Mouse (Mus musculus) B cell, adult 2 months (primary cell): ENCODE data around the gene Eif2s3x.
A peak's percentile ranks its signal among the peaks of the same experiment; 100 is the strongest.

Experiments
- DNase-seq, 2 experiments: peaks; one replicate each; pipeline ENCODE4 v3.0.0; 2022

Gene Eif2s3x

DNA sequence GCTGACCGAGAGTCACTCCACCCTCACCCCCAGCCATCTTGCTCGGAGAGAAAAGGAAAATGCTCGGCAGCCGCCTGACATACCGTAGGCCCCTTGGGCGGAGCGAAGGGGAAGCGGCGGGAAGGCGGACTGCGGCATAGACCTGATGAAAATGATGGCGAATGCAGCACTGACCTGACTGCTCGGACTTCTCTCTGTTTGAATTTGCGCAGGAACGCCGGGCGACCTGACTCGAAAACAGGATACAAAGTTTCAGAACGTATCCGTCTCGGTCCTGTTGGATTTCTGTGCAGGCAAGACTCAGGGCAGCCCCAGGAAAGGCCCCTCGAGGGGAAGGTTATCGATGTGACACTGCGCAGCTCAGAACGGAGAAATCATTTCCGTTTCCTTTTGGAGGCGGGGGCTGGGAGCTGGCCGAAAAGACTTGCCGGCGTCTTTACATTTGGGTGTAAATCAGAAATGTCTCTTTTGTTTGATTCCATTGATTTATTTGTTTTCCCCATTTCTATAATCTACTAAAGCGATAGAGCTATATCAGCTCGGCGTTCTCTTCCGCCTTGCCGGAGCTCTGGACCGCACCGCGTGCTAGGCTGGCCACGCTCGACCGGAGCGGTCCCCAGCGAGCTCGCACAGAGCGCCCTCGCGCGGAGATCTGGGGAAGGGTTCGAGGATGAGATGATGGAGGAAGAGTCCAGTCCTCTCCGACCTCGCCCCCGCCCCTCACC, at the start of gene Eif2s3x:
Gene Eif2s3x, minus strand, starts transcription at position 266 of the 725 bp plus-strand sequence.
- DNase-seq, result peak; percentile 86 to 94

DNA sequence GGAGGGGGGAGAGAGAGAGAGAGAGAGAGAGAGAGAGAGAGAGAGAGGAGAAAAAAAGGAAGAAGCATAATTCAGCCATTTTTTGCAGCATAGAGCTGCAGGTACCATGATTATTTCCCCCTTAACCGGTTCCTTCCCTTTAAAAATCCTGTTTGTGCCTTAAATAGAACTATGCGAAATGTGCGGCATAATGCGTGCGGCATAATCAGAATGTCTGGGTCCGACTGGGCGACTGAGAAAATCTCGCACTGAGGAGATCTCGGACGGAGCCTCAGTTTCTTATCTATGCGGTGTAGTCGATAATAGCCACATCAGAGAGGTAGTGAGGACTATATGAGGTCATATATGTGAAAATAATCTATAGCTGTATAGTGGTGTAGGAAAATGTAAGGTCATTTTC, 22.9 kb upstream of the Eif2s3x start:
- DNase-seq, result peak in 1 of 2 experiments; percentile 4

DNA sequence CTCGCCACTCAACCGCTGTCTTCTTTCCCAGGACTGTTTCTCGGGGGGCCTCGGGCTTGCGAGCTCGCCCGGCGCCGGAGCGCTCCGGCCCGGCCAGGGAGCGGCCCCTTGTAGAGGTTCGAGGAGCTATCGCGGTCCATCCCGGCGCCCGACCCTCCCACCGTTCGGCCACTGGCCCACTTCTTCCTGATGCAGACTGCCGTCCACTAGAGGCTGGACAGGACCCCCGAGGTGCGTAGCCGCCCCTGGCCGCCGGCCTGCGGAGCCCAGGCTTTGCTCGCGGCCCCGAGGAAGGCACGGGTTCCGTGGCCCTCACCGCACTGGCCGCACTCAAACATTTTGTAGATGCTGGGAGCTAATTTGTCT, 22.5 kb upstream of the Eif2s3x start:
- DNase-seq, result peak; percentile 30 to 39

DNA sequence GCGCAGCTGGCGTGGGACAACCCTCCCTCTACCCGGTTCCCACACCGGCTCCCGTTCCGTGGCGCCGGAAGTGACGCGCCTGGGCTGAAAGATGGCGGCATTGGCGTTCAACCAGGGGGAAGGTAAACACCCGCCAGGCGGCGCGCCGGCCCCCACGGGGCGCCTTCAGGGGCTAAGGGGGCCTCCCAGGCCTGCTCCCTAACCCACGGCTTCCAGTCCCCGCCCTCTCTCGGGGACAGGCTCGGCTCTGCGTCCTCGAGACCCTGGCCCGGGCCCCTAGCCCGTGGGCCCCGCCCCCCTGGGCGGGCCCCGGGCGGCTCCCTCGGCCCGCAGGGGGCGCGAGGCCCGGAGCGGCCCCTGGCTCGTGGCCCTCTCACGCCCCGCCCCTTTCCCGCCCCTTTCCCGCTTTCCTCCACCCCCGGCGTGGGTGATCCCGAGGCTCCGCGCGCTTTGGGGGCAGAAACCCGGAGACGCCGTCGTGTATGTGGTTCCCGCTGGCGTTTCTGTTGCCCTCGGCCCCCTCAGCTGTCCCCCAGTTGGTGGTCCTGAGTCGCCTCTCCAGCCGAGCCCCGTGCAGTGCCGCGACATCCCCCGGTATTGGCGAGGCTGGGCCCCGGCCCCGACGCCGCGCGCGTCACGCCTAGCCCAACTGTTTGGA, 22.0 kb upstream of the Eif2s3x start, which contains the start of gene Klhl15:
Gene Klhl15, plus strand, starts transcription at position 68 of the 658 bp plus-strand sequence.
- DNase-seq, result peak; percentile 88

DNA sequence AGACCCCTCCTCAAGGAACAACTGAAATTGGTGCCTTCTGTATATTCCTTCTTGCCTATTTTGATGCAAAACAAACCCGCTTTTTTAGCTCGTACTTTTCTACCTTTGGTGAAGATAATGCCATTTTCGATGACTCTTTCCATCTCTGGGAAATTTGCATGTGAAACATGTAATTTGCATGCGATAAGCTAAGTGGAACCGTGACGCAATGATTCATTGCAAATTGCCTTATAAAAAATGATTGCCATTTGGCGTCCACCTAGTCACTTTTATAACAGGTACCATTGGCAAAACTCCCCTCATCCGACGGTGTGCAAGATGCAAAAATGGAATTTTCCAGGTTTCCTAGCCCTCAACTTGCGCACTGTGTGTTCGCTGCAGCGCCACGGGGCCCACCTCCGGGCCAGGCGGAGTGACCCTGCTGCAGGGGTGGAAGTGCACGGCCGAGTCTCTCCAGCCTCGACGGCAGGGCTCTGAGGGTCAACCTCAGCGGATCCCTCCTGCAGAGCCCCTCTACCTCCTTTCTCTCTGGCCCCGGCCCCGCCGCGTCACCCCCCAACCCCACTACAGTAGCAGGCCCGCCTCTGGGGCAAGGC, 21.4 kb upstream of the Eif2s3x start:
- no peak for DNase-seq

DNA sequence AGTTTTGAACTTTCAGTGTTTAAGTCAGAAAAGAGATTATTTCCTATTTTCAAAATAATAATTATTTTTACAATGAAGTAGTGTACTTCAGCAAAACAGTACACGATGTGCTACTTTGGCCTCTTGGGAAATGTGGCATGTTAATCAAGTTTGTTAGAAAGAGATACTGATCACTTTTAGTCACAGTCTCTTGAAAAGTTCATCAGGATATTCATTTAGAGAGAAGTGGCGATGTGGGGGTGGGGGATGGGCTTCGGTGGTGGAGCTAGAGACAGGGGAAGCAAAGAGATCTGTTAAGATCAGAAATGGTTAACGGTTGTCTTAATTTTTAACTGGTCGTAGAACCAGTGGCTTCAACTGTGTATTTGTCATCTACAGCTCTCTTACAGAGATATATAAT, 20.8 kb upstream of the Eif2s3x start:
- peak; percentile 39 to 66 for DNase-seq

DNA sequence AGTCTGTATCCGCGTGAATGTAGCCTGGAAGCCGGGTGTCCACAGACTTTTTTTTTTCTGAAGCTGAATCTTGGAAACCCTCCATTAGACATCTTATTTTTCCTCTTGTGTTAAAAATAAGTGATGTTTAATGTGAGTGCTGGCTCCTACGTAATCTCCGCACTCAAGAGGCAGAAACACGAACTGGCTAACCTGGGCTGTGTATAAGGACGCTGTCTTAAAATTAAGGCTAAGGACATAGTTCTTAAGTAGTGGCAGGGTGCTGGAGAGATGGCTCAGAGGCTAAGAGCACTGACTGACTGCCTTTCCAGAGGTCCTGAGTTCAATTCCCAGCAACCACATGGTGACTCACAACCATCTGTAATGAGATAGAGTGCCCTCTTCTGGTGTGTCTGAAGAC, 722 bp upstream of the Eif2s3x start:
- peak in 1 of 2 experiments; percentile 46 for DNase-seq

DNA sequence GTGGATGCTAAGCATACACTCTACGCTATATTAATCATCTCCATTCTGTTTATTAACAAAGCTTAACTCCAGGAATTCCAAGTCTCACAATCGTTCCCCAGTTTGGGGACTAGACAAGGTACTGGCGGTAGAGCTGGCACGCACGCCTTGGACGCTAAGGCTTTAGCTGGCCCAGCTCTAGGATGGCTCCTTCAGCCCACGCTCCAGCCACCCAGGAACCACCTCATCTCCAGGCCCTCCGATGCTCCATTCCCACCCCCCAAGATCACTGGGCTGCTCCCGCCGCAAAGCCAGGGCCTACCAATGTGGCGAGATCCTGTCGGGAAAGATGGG, 432 bp downstream of the Eif2s3x start:
- DNase-seq, result no peak

DNA sequence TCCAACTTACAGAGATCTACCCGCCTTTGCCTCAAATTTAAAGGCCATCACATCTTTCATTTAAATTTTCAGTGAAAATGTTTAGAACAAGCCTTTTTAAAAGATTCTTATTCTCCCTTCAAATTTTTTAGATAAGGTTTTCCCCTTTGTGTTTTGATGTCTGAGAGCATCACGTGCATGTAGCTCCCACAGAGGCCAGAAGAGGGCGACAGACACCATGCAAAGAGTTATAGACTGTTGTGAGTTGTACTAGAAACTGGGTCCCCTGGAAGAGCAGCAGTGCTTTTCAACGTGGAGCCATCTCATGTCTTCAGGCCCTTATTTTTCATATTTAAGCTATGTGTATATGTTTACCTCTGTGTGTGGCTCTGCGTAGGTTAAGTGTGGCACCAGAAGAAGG, 14.9 kb downstream of the Eif2s3x start:
- DNase-seq, result peak; percentile 66 to 86

DNA sequence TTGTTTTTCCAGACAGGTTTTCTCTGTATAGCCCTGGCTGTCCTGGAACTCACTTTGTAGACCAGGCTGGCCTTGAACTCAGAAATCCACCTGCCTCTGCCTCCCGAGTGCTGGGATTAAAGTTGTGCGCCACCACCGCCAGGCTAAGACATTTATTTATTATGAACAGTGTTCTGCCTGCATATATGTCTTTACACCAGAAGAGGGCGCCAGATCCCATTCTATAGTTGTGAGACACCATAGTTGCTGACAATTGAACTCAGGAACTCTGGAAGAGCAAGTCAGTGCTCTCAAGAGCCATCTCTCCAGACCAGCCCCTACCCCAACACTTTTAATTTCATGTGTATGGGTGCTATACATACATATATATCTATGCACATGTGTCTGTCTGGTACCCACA, 18.8 kb downstream of the Eif2s3x start:
- peak; percentile 66 to 68 for DNase-seq

DNA sequence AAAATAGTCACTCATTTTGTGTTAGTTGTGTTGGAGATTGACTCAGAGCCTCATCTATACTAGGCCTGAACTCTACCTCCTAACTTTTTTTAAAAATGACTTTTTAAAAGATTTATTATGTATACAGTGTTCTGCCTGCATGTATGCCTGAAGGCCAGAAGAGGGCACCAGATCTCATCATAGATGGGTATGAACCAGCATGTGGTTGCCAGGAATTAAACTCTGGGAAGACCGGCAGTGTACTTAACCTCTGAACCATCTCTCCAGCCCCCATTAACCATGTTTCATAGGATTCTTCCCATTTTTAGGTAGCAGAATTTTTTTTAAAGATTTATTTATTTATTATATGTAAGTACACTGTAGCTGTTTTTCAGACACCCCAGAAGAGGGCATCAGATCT, 27.5 kb downstream of the Eif2s3x start:
- peak in 1 of 2 experiments; percentile 17 for DNase-seq

DNA sequence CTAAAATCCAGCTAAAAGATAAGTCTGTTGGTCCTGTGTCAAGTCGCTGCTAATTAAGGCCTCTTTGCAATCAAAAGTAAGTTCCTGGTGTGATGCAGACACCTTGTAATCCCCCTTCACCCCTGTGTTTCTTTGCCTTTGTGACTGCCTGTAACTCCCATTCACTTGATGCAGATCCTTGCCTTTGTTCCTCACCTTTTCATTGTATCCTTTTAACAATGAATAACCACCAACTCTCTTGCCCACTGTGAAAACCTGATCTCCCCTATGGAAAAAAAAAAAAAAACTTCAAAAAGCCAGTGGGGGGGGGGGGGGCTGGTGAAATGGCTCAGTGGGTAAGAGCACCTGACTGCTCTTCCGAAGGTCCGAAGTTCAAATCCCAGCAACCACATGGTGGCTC, 28.8 kb downstream of the Eif2s3x start:
- no peak for DNase-seq

DNA sequence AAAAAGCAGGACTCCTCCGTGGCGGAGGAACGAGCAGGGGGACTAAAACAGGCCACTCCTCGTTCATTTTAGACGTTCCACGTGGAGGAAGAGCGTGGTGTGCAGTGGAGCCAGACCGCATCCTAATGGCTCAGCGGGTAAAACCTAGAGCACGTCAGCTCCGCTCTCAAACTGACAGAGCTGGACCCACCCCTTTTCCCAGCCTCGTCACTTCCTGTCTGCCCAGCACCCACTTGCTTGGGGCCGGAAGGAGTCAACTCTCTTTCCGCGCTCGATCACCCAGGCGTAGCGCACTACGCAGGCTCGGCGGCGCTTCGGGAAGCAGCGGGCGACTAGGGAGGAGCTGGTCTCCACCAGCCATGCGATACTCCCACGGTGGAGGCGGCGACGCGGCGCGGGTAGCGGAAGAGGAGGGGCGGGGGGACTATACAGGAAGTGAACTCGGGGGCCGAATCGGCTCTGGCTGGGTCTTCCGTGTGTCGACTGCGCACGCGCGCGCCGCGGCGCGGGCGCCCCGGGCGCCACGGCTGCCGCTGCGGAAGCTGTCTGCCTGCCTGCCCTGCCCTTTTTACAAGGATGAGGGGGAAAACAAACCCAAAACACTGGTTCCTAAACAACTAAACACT, 34.8 kb downstream of the Eif2s3x start:
- peak; percentile 91 to 96 for DNase-seq

DNA sequence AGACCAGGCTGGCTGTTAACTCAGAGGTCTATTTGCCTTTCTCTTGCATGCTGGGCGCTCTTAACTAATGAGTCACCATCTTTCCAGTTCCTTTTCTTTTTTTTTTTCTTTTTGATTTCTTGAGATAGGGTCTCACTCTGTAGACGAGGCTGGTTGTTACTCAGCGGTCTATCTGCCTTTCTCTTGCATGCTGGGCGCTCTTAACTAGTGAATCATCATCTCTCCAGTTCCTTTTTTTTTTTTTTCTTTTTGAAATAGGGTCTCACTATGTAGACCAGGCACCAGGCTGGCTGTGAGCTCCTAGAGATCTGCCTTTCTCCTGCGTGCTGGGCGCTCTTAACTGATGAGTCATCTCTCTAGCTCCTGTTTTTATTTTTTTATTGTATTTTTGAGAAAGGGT, 43.3 kb downstream of the Eif2s3x start:
- DNase-seq, result no peak

DNA sequence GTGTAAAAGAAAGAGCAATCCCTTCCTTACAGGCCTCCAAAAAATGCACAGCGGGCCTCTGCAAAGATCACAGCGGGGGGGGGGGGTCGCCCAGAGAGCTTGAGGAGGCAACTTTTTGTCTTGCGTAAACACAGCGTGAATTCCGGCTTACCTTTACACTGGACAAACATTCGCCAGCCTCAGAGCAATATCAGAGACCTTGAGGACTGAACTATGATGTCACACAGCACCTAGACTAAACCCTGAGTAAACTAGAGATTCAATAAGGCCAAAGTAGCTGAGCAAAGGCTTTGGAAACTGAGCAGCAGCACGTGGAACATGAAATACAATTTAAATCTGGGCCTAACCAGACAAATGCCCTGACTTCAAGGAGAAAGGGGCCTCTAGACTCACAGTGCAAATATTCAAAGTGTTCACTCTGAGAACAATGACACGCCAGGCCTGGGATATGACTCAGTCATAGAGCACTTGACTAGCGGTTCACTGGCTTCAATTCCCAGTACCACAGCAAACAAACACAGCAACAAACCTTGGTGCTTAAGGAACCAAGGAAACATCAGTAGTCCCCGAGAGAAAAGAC, 60.3 kb downstream of the Eif2s3x start:
- no peak for DNase-seq

DNA sequence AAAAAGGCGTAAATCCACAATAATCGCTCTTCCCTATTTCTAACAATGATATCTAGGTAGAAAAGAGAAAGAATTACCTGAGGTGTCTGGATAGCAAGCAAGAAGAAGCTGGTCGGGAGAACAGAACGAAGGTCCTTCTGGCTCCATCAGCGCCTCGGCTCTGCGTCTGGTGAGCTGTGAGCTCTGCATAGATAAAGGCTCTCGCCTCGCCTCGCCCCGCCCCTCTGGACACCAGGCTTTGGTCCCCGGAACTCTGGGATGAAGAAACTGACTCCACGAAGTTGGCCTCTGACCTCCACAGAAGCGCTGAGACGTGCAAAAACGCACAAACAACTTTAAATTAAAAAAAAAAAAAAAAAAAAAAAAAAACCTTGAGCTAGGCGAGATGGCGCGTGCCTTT, 62.2 kb downstream of the Eif2s3x start:
- DNase-seq, result no peak

DNA sequence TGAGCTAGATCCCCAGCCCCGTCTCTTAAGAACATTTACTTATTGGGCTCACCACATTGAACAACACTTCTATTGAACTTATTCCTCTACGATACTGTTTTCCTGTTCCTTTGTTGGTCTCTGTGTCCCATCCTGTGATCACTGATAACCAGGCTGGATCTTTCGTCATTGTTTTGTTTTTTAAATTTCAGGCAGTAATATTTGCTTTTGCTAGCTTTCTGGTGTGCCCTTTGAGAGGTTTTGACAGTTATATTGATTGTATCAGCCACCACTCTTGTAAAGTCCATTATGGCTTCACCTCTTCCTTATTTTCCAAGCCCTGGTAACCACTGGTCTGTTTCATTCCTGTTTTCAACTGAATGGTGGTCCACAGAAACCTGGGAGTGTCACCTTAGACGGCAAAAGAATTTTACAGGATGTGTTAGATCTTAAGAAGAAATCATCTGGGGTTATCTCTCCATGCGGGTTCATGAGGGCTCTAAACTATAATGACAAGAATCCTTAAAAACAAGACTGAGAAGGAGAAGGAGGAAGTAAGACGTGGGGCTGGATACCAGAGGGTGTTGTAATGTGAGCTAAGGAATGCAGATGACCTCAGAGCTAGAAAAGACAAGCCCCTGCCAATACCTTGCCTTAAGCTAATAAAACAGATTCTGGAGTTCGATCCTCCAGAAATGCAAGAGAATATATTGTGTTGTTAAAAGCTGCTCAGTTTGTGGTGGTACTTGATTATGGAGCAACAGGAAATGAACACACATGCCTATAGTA, 70.5 kb downstream of the Eif2s3x start:
- no peak for DNase-seq

DNA sequence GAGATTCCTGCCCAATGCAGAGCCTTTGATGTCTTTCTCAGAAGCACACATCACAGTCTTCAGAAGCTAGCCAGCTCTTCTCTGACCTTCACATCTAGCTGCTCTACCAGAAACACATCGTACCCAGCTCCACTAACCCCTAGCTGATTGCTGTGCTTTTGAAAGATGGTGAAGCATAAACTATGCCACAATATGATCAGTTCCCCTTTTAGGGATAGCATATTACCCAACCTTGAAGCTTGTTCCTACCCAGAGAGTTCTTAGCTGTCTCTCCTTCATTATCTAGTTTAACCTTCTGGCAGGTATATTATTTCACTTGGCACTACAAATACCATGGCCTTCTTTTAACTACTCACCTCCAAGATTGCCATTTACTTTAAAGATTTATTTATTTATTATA, 72.6 kb downstream of the Eif2s3x start:
- peak in 1 of 2 experiments; percentile 7 for DNase-seq
